Mouse (Mus musculus) adrenal gland, postnatal 14 days (tissue): ENCODE results near the gene 1700056E22Rik. TPM values are rescaled to one million over a fixed set of nuclear protein-coding genes. Genes with fewer than 3 reads are reported as not detected.
A peak's percentile ranks its signal among the peaks of the same experiment; 100 is the strongest.

ENCODE experiments used
- DNase-seq: peaks from one replicate; pipeline ENCODE4 v3.0.0; 2021; ENCODE audit warnings: mixed read lengths
- total RNA-seq: library from RNA; stranded (reverse); gene quantifications from 2 replicates; pipeline ENCODE4 v1.2.3, GENCODE M21; 2021

The 1700056E22Rik gene
- total RNA-seq, 1 experiment from 2014 or later, result 5.4 TPM

DNA sequence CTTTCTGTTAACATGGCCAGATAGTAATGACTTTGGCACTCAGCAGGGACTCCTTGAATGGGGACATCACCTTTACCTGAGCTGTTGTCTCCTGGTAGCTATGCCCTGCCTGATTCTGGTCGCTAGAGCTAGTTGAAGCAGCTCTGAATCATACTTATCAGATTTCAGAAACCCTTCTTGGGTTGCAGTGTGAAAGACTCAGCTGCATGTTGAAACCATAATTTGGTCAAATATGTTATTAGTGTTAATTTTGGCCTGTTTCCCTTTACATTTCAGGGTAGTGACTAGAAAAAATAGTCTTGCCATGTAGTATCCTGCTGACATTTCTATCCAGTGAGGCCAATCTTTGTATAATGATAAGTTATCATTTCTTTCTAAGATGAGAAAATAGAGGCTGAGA is 17.2 kb upstream of the 1700056E22Rik start:
- DNase-seq, result no peak

DNA sequence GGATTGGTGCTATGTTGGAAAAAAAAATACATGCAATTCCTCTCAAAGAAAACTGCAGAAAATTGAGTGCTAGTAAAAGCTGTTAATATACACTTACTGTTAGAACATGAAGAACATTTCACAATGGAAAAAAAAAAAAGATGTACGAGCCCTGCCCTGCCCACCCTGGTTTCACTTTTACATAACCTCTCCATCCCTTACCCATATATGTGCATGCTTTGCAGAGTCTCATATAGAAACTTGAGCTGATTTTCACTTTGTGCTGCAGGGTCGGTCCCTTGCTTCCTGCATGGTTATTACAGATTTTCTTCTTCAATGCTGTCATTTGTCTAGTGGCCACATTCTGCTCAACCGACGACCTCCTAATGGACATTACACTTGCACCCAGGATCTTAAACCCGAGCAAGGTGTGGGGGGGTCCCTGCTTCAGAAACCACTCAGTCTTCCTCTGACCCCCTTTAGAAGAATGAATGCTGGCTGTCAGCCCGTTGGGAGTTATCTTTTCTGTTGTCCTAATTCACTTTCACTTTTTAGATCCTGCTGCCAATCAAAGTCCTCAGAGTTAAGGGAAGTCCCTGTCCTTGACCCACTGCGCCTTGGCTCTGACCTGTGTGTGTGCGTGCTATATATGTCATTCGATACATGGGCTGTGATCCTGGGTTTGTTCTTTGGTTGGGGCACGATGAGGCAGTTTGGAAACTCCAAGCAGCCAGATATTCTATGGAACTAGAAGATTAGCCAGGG is 14.7 kb upstream of the 1700056E22Rik start:
- DNase-seq, result no peak

DNA sequence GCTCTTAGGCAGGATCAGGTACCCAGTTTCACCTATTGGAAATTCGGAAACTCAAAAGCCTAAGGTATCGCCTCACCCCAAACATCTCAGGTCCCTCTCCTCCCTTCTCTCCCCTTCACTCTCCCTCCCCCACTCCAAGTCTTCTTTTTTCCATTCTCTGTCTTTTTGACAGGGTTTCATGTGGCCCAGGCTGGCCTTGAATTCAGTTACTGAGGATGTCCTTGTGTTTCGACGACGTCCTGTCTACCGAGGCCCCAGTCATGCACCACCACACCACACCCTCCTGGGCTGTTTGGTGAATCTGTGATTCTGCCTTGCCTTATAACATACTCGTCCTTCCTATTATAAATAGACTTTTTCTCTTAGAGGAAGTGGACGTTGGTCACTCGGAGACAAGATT is 13.7 kb upstream of the 1700056E22Rik start:
- DNase-seq, result peak; percentile 47

DNA sequence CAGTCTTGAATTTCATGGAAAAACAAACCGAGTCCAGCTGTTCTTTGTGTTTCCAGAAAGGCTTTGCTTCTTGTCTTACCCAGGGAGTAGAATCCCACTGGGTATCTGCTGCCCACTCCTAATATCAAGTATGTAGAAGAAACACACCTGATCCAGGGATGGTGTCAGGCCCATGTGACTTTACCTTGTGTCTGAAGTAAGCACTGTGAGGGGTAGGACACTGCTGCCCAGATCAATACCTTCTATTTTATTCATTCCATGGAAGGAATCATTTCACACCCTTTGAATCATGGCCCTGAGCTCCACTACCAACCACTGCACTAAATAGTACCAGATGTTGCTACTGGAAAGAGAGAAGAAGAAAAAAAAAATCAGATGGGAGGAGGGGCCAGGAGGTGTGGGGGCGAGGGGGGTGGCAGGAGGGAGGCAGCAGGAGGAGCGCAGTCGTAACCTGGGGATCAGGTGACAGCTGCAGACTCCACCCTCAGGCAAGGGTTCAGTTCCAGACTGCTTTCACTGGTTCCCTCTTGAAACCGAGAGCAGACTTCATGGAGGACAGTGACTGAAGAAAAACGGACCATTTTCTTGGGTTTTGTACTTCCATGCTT is 12.1 kb upstream of the 1700056E22Rik start:
- DNase-seq, result no peak

DNA sequence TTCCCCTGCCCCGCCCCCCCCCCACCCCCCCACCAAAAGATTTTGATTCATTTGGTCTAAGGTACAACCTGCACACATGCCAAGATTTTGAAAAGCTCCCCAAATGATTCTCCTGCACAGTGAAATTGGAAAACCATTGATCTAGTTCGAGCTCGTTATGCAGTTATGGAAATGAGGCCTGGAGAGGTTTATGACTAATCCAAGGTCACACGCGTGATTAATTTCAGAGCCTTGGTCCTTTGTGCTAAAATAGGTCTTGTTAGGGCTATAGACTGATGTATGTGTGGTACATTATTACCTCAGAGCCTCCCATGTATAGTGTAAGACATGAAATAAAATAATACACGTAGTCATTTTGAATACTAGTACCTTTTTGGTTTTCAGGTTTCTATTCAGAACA is 9.3 kb upstream of the 1700056E22Rik start:
- no peak for DNase-seq

DNA sequence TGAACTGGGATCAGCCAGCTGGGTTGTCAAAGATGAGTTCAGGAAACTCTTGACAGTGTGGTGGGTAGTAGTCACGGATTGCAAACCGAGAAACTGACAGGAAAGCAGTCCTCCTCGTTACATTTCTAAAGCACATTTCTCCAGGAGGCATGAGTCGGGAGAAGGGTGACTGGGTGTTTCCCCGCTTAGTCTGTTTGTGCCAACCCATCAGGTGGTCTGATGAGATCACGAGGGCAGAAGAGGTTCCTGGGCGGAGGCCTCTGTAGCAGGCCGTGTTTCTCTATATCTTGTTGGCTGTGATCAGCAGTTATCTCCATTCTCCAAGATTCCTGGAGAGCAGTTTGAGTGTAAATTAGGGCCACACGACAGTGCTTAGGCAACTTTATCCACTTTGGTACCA is 8.6 kb upstream of the 1700056E22Rik start:
- no peak for DNase-seq

DNA sequence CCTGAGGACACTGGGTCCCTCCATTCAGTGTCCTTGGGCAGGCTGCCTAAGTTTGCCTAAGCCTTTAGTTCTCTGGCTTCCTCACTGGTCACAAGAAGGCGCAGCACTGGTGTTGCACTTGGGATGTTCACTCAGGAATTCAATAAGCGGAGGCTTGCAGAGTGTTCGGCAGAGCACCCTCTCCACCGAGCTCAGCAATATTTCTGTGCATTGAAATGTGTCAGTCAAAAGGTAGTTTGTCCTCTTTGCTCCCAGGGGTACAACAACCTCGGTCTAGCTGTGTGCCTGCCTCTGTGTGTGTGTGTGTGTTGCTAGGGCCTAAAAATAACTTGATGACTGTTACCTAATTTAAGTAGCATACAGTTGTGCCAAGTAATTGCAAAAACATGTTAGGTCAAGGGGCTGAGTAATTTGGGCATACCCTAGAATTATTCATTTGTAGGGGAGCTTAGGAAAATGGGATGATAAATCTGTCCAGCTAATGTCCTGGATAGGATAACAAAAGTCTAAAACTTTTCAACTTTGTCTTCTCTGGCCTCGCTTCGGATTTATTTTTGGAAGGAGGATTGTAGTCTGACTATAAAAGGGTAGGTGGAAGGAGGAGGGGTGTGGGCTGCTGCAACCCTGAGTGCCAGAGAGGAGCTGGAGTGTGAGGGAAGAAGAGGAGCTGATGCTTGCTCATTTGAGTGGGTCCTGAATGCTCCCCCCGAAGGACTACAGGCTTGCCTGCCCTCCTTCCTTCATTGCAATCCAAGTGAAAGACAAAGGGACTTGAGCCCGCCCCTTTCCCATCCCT is 7.9 kb upstream of the 1700056E22Rik start:
- DNase-seq, result peak; percentile 85

DNA sequence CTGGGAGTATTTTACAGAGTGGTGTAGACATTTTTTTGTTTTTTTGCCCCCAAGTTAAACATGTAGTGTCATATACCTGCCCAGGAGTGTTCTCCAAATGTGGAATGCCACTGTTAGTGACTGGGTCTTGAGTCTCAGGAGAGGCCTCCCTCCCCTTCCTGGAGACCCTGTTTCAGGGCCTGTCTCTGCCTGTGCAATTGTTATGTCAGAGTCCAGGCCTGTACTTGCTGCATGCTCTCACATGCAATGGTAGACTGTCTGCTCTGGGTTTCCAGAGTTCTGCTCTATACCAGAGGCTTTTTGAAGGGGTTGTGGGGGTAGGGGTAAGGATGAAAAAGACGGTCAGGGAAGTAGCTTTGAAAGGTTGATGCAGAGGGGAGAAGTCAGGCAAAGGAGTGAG is 6.8 kb upstream of the 1700056E22Rik start:
- DNase-seq, result no peak

DNA sequence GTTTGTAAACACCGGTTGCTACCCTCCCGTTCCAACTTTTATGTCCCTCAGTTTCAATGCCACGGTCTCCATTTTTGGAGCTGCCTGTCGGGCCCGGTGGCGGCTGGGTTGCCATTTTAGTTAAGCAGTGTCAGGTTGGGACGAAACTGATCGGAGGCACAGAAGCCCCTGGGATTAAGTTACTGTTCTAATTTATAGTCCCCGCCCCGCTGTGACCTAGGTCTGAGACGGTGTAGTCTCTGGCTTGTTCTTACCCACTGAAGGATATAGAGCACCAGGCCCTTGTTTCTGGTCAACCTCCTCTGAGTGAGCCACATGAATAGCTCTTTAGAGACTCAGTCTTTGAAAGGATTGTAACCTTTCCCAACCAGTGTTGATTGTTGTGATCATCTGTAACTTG is 6.1 kb upstream of the 1700056E22Rik start:
- peak; percentile 15 for DNase-seq

DNA sequence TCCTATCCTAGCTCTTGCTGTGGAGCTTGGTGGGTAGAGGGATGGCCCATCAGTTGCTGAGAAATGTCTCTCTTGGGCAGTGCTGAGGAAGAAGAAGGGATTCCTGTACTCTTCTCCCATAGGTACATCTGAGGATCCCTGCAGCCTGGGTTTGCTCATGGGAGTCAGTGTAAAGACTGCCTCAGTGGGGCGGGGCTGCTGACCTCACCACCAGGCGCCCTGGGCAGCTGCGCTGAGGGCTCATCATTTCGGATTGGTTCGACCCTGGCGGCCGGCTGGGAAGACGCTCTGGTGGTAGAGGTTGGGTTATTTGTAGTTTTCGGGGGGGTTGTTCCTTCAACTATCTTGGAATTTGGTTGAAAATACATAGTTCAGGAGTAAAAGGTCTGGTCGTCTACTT is 5.2 kb upstream of the 1700056E22Rik start:
- DNase-seq, result no peak

DNA sequence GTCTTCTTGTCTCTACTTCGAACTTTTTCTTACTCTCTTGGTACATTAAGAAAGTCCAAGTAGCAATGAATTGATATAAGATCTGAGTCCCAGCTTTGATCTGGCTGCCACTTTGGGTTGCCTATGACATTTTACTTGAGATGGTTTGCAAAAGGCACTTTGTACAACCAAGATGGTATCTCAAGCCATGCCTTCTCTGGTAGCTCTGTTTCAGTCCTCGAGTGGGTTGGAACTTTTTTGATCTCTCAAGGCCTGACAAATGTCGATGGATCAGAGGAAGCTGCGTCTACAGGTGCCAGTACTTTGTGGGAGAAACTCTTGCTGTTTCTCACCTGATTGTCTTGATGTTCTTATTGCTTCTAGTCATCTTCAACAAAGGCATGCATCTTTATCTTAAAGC is 3.7 kb upstream of the 1700056E22Rik start:
- no peak for DNase-seq

DNA sequence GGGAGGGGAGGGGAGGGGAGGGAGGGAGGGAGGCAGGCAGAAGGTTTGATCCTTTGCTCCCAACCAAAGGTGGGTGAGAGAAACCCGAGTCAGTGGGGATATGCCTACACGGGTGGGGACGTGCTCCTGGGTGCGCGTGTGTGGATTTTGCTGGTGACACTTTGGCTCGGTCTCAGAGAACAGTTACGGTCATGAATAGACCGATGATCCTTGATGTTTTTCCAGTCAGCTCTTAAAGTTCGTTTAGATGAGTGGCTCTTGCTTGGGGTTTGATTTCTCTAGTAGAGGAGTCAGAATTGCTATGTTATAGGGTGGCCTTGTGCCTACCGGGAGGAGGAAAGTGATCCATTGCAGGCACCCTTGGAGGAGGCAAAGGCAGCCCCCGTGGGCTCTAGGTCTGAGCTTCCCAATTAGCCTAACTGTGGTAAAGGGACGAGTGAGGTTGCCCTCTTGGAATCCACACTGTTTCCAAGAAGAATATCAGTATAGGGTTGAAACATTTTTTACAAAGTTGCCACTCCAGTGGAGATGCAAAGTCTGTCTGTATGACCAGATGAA is 1.3 kb upstream of the 1700056E22Rik start:
- peak; percentile 23 for DNase-seq

DNA sequence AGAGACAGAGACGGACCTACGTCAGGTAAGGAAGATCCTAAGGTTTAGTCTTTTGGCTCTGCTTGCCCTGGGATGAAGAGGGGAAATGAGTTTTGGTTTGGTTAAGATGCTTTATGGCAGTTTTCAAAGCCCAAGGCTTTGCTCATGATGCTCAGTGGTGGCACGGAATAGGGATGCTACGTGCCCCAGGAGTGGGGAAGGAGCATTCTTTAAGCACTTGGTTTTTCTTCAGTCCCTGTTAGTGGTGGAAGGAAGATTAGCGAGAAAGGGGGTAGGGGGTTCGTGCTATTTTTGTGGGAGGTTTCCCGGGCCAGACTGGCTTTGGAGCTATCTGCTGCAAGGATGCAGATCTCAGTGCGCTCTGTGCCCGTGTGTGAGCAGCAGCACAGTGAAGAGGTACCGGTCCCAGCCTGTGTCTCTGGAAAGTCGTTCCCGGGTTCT is 660 bp upstream of the 1700056E22Rik start:
- peak; percentile 51 for DNase-seq

DNA sequence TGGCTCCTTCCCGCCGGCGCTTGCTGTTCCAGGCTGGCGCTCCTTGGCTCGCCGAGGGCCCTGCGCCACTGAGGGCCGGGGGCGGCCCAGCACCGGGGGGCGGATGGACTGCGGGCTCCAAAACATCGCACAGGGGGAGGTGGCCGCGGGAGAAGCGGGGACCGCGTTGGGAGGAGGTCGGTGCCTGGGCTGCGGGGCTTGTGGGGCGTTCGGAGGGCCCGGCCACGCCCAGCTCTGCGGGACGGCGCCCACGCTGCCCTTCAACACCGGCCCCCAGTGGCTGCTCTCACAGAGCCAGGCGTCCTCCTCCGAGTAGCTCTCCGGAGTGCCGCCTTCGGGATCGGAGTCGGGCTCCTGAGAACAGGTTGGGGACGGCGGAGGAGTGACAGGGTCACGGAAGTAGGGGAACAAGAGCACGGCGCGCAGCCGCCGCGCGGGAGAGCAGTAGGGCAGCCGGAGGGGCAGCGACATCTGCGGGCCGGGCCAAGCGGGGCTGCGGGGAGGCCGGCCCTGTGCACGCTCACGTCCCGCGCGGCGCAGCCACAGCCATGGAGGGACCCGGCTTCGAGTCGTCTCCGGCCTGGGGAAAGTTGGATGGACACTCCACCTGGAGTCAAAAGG is 601 bp downstream of the 1700056E22Rik start:
- DNase-seq, result peak; percentile 88

DNA sequence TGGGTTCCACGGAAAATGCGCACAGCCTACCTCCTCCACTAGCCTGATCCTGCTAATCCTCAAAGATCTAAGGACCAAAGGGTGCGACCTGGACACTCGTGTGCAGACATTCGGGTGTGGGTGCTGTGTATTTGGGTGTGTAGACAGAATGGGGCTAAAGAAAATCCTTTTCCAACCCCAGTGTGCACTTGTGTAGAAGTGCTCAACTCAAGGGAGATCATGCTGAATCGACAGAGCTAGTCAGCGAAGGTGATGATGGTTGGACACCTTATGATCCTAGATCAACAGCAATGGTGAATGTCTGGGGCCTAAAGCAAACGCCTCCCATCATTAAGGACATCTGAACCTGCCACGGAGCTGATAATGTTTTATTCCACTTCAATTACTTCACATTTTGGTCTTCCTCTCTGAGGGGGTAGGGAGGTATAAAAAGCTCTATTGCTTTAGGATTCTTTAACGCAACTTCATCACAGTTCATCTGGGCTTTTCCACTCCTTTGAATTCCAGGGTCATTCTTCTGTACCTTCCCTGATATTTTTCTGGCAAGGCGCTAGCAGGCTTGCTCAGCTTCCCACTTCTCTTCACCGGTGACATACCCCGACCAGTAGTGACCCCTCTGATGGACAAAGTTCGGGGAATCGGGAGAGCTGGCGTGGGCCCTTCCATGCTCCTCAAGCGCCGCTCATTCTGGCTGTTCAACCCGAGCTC is 1.3 kb downstream of the 1700056E22Rik start:
- no peak for DNase-seq

DNA sequence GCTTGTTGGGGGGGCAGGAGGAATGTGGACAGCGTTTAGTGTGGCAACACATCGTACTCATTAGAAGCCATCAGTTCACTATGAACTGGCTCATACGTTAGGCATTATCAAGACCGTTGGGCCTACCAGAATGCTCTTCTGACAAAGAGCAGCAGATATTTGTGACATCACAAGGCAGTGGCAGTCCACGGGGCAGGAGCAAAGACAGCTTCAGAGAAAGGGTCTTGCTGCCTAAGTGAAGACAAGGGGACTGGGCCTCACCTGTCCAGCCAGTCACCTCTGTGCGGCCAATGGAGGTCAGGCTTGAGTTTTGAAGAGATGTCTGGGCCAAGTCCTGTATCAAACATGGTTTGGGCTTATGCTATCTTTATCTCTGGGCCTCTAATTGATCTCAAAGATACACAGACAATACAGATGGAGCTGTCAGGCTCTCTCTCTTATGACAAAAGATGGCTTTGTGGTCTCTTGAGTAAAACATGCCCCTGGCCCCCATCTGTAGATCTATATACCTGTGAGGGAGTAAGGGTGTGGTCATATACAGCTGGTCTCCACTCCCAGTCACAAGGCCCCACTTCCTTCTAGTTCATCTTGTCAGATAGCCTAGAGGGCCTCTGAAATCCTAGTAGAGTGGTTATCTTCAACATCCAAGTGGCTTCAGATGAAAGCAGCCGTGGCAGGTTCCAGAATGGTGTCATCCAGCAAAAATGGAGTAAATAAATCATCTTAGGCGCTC is 3.9 kb downstream of the 1700056E22Rik start:
- DNase-seq, result no peak

DNA sequence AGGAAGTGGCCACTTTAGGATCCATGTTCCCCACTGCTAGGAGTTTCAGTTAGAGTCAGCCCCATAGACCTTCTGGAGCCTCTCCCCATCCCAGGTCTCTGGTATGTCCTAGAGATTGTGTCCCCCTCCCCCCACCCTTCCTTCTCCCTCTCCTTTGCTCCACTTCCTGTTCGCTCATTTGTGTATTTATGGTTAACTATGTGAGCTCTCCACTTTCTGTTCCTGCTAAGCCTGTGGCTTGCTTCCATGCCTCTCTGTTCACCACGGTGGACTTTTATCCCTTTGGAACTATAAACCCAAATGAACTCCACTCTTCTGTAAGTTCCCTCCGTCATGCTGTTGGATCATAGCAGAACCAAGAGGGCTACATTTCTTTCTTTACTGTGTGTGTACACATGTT is 7.1 kb downstream of the 1700056E22Rik start:
- no peak for DNase-seq

DNA sequence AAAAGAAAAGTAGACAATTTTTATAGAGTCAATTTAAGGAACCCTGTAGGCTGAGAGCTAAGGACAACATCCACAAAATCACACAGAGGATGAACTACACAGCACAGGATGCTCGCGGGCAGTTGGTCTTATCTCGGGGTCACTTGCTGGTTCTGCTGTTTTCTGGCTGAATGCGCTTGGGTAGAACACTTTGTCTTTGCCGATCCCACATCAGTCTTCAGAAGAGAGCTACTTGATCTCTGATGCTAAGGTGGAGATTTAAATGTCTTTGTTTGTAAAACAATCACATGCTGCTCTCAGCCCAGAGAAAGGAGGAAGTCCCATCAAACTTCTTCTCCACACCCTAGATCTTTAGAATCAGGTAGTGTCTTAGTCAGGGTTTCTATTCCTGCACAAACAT is 9.0 kb downstream of the 1700056E22Rik start:
- DNase-seq, result no peak

DNA sequence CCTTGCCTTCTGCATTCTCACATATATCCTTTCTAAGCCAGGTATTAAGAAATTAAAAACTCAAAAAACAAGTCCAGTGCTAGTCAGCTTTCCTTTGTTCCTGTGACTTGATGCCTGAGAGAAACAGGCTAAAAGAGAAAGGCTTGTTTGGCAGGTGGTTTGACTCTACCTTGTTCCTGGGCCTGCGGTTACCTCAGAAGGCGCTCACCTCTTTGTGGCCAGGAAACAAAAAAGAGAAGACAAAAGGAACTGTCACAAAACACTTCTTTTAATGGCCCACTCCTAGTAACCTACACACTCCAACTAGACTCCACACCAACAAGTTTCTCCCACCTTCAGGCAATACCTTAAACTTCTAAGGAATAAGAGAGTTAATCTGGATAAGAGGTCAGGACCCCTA is 9.5 kb downstream of the 1700056E22Rik start:
- DNase-seq, result no peak

DNA sequence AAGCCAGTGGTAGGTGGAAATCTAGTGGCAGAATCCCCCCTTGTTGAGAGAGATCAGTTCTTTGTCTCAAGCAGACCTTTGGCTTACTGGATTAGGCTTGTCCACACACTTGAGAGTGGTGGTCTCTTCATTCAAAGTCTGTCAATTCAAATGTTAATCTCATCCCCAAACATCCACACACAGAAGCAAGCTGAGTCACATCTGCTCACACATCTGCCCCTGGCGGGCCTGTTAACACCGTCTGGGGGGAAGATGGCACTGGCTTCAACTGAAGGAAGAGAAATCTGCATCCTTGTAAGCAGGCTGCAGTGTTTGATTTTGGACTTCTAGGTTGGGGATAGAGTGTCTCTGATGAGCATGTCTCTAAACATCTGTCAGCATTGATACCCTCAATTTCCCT is 10.1 kb downstream of the 1700056E22Rik start:
- no peak for DNase-seq

DNA sequence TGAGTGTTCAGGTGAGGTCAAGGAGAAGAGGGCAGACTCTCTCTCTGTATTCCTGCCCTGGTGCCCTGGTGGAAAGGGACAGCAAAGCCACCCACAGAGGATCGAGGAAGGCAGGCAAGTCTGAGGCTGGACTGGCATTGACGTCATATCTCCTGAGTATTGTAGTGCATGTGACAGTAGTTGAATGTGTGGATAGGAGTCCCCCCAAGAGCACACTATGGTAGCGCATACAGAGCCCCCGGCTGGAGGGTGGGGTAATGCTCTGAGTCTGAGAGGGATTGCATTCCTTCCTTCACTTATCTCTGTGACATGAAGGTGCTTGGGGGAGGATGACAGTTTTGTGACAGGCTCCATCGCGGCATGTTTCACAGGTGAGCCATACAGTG is 14.4 kb downstream of the 1700056E22Rik start:
- no peak for DNase-seq
